Mouse (Mus musculus) stomach, embryonic 14.5 days (tissue): Measurements from ENCODE around the gene Erich4. TPM values are rescaled to one million over a fixed set of nuclear protein-coding genes. Genes with fewer than 3 reads are reported as not detected.

Source experiments
- polyA plus RNA-seq: library from polyadenylated mRNA; unstranded; fragments of >200 nt; fragmentation: Nextera tagmentation; extraction: Ambion mirVana; gene quantifications from 2 replicates; pipeline ENCODE4 v1.2.1, GENCODE M21; 2014

Erich4 gene
- polyA plus RNA-seq, 1 experiment from 2014 or later, result not detected

Other genes with a start within 250 kb of the Erich4 start
- 0.55 TPM in 1 of 2 replicates, not detected in the other for gene Cnfn, start 246.2 kb downstream of the Erich4 start, polyA plus RNA-seq
- gene Lipe, start 217.2 kb downstream of the Erich4 start, polyA plus RNA-seq, result 3.7 and 5.3 TPM in 2 replicates
- 0.58 TPM in 1 of 2 replicates, not detected in the other for gene Cxcl17, start 203.0 kb downstream of the Erich4 start, polyA plus RNA-seq
- 14.8 and 21.2 TPM in 2 replicates for gene Ceacam1, start 138.3 kb downstream of the Erich4 start, polyA plus RNA-seq
- gene Ceacam2, start 76.0 kb downstream of the Erich4 start, polyA plus RNA-seq, result not detected in 2 replicates
- 39.0 and 44.9 TPM in 2 replicates for gene Dmac2, start 3.5 kb upstream of the Erich4 start, polyA plus RNA-seq
- gene B3gnt8, start 10.8 kb upstream of the Erich4 start, polyA plus RNA-seq, result 6.2 and 6.5 TPM in 2 replicates
- 48.6 and 52.2 TPM in 2 replicates for gene Bckdha, start 43.1 kb upstream of the Erich4 start, polyA plus RNA-seq
- gene Exosc5, start 43.3 kb upstream of the Erich4 start, polyA plus RNA-seq, result 72.9 and 83.0 TPM in 2 replicates
- 4.2 and 5.9 TPM in 2 replicates for gene Tmem91, start 59.3 kb upstream of the Erich4 start, polyA plus RNA-seq
- 29.7 and 31.5 TPM in 2 replicates for gene B9d2, start 64.9 kb upstream of the Erich4 start, polyA plus RNA-seq
- 3.6 and 3.7 TPM in 2 replicates for gene Tgfb1, start 71.1 kb upstream of the Erich4 start, polyA plus RNA-seq
- gene Ccdc97, start 103.2 kb upstream of the Erich4 start, polyA plus RNA-seq, result 29.4 and 30.8 TPM in 2 replicates
- gene Hnrnpul1, start 138.9 kb upstream of the Erich4 start, polyA plus RNA-seq, result 77.2 and 77.8 TPM in 2 replicates
- 66.4 and 75.3 TPM in 2 replicates for gene Axl, start 172.8 kb upstream of the Erich4 start, polyA plus RNA-seq
- gene Cyp2s1, start 201.0 kb upstream of the Erich4 start, polyA plus RNA-seq, result 32.0 and 34.1 TPM in 2 replicates